Mouse (Mus musculus) kidney, postnatal 10 days (tissue): ENCODE measurements around the gene Pla2g10.
"Not testable (repeated sequence)": the region's sequence is repeated elsewhere in the genome, so short reads cannot be mapped to it uniquely, and the experiment has no call there.

Experiments
- DNase-seq: peaks from one replicate; pipeline ENCODE4 v3.0.0; 2021; ENCODE audit warnings: mixed read lengths

The Pla2g10 gene

DNA sequence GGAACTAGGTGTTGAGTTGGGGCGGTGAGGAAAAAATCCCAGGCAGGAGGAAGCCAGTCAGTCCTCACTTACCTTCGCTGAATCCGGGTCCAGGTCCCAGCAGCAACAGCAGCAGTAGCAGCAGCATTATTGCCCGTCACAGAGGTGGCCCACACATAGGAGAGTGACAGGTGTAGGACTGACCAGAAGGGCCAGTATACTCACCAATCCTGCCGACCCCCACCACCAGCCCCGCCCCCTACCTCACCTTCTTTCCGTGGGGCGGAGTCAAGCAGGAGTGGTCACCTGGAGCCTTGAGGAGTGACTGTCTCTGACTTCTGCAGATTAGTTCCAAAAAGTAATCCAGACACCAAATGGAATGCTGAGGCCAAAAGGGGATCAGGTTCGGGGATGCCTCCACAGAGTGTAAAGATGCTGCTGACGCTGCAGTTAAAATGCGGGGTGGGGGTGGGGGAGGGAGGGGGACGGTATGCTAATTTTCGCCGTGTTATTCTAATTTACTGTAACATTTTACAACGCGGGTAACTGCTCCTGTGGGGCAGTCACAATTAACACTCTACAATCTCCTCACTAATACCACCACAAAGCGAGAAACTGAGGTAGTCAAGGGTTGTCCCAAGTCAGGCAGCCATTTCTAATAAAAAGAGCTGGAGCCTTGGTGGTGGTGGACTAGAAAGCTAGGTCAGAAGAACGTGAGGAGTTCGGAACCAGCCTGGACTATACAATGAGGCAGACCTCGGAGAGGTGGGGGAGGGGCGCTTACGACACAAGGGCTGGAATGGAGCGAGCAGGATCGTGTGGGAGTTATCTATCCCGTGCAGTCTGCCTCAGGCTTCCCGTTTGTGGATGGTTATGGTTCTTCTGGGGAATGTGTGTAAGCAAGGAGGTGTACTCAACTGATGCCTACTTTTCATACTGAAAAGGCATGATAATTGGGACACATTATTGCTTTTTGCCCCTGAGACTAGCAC is at the start of gene Pla2g10:
TSS of gene Pla2g10 (minus strand) at position 699 of the 971 bp plus-strand sequence.
- DNase-seq = peak; percentile 44

DNA sequence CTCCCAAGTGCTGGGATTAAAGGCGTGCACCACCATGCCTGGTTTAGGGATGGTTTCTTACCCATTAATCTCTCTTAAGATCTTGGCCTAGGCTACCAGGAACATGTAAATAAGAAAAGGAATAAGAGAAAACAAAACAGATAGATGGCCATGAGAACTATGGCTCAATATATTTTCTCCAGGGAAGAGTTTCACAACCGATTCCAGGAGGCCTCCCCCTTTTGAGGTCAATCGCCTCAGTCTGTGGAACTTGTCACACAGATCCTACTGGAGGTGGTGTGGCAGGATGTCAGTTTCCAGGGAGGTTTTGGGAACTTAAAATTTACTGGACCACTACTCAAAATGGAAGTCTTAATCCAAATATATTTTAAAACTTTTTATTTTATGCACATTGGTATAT is 43.9 kb upstream of the Pla2g10 start:
- DNase-seq = not testable (repeated sequence)

DNA sequence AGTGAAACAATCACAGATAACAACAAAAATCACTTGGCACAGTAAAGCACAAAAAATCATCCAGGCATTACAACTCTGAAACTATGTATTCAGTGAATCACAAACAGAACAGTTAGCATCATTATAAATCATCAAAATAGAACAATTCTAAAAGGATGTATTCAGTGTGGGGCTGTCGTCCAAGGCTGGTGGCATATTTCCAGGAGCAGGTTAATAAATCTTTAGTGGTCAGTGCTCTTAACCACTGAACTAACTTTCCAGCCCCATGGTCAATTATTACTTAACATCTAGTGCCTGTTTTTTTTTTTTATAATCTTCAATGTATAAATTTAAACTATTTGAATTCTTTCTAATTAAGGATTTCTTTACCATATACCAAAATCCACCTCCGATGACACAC is 43.2 kb upstream of the Pla2g10 start:
- DNase-seq = peak; percentile 44

DNA sequence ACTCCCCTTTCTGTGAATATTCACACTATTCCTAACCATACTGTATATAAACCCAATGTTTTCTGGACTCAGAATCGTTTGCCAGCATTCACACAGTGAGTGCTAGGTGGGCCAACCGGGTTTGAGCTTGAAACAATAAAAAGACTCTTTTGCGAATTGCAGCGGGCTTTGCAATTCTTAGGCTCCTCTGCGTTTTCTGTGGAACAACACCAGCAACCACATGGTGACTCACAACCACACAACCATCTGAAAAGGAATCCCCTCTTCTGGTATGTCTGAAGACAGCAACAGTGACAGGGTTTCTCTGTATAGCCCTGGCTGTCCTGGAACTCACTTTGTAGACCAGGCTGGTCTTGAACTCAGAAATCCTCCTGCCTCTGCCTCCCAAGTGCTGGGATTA is 41.3 kb upstream of the Pla2g10 start:
- not testable (repeated sequence) for DNase-seq

DNA sequence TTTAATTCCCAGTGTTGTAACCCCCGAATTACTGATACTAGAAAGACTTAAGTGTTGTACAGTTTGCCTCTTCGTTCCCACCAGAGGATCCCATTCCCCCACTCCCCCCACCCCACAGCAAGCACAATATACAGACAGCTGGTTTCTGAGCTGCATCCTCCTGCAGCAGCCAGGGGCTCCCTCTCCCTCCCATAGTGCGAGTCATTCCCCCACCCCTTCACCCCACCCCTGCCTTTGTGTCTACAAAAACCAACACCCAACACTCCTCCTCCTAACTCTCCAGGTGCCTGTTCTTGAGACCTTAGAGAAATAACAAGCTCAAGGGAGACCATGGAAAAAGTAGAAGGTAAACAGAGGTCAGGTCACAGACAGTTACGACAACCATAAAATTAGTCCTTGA is 40.8 kb upstream of the Pla2g10 start:
- DNase-seq = not testable (repeated sequence)

DNA sequence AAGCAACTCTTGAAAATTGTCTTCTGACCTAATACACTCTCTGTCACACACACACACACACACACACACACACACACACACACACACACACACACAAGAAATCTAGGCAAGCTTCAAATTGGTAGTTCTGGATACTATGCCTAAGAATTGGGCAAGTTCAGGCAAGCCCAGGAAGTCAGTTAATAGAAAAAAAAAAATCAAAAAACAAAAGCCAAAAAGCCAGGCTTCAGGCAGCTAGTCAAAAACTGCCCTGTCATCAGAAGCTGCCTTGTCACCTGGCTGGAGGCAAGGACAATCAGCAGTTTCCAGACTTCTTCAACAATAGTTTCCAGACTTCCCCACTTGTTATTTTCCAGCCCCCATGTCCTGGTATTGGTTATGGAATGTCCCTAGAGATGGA is 35.6 kb upstream of the Pla2g10 start:
- no peak for DNase-seq

DNA sequence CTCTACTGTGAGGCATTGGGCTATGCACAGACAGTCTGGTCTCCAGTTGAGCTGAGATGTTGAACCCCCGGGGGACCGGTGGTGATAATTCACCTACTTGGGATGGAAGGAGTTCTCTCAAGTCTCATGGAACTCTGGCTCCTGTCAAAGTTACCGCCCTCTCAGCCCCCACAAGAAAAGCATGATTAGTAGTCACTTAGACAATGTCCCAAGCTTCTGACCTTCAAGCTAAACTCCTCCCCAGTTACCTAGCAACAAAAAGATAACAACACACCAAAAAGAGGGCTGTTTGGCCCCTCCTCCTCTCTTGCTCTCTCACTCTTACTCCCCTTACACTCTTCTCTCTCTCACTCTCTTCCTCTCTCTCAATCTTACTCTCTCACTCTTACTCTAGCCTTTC is 33.7 kb upstream of the Pla2g10 start:
- DNase-seq = no peak

DNA sequence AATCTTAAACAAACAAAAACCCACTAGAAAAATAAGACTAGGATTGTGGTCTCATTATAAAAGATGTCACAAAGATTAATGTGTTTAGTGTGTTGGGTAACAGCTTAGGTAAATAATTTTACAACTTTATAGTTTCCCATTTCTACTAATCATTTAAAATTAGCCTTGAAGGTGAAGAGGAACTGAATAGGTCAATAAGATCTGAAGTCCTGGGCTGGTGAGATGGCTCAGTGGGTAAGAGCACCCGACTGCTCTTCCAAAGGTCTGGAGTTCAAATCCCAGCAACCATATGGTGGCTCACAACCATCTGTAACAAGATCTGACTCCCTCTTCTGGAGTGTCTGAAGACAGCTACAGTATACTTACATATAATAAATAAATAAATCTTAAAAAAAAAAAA is 32.0 kb upstream of the Pla2g10 start:
- DNase-seq = not testable (repeated sequence)

DNA sequence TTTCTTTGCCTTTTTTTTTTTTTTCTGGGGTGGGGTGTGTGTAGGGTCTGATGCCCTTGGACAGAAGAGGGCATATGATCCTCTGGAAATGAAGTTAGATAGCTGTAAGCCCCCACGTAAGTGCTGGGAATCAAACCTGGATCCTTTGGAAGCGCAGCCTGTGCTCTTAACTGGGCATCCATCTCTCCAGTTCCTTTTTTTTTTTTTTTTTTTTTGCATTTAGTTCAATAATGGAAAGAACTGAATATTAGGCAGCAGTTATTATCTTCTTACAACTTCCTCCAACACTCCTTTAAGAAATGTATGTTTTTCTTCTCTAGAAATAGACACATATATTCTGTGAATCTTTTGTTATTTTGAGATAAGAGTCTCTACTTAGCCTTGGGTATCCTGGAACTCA is 27.0 kb upstream of the Pla2g10 start:
- DNase-seq = no peak

DNA sequence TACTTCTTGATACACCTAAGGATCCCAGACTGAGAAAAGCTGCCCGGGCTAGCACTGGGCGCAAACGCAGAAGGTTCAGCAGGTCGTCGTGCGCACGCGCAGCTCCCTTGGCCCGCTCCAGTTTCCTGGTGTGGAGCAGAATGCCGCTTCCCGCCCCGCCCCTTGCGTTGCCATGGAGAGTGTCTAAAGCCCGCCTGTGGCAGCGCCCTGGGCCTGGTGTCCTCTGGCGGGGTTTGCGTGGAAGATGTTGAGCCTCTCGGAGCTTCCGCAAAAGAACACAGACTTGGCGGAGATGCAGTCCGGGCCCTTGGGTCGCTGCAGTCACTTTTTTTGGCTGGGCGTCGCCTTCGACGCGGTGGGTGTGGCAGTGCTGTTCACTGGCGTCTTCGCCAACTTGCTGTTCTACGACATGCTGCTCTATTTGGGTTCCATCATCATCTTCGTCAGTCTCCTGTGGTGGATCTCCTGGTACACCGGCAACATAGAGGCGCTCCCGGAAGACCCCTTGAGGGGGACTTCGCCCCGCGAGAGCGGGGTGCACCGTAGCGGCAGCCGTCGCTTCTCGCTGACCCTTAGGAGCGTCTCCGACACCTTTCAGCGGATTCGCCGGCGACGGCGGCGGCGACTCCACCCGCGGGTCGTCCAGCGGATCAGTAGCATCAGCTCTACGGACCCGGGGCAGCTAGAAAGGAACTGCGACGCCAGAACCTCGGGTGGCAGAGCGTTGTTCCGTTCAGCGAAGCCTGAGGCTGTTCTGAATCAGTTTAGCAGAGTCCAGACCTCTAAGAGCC is 23.8 kb upstream of the Pla2g10 start:
- peak; percentile 98 for DNase-seq

DNA sequence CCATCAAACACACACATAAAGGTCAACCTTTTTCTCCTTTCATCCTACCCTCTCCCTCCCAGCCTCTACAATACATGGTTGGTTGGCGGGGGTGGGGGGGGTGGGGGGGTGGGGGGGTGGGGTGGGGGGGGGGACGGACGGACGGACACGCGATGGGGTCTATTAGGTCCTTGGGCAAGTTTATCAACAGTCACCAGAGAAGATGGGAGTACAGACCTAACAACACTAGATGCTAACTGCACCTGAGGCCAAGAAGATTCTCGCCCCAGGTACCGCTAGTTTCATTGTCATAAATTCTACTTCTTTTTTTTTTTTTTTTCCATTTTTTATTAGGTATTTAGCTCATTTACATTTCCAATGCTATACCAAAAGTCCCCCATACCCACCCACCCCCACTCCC is 23.2 kb upstream of the Pla2g10 start:
- no peak for DNase-seq

DNA sequence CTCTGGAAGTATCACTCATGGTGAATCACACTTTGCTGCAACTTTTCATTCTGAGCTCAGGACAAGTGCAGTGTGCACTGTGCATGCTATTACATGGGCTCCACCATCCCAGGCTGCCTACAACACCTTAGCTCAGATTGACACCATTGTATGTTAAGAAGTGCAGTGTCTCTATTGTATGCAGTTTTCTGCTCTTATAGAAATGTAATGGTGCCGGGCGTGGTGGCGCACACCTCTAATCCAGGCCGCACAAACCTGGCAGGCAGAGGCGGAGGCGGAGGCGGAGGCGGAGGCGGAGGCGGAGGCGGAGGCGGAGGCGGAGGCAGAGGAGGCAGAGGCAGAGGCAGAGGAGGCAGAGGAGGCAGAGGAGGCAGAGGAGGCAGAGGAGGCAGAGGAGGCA is 19.8 kb upstream of the Pla2g10 start:
- DNase-seq = no peak

DNA sequence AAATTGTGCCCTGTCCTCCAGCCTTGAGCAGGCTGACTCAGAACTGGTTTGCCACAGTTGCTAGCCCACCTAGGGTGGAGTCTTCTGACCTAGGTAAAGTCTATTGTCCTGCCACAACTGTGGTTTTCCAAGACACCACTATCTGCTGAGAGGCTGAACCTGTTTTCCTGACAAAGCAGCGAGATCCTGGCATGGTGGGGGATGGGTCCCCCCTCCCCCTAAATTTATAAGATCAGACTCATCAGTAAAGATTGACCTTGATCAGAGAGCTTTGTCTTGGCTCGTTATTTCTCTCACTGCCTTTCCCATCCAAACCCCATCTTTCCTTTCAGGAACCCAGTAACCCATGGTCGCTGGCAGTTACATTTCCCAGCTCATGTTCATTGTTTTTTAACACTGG is 19.2 kb upstream of the Pla2g10 start:
- no peak for DNase-seq

DNA sequence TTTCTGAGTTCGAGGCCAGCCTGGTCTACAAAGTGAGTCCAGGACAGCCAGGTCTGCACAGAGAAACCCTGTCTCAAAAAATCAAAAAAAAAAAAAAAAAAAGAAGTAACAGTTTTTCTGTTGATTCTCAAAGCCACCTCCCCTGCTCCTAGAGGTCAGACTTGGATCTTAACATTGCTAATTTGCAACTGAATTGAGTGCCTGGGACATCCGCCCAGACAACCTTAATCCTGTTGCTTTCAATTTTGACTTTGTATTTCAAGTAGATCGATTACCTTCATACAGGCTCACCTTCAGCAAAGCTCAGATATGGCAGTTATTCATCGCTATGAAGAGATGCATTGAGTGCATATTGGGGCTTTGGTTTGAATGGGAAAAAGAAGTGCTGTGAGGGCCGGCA is 18.5 kb upstream of the Pla2g10 start:
- no peak for DNase-seq

DNA sequence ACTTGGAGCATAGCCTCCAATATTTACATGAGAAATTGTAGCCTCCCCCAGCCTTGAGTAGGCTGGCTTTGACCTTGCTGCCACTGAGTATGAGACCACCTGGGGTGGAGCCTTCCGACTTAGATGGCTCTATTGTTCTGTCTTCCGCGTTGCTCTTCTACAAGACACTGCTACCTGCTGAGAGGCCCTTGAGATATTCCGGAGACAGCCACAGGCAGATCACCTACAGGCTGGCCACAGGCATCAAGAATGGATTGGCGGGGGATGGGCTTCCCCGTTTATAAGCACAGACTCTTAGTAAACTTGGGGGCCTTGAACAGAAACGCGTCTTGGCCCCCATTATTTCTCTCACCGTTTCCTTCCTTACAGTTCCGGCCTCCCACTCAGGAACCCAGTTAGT is 18.0 kb upstream of the Pla2g10 start:
- DNase-seq = not testable (repeated sequence)

DNA sequence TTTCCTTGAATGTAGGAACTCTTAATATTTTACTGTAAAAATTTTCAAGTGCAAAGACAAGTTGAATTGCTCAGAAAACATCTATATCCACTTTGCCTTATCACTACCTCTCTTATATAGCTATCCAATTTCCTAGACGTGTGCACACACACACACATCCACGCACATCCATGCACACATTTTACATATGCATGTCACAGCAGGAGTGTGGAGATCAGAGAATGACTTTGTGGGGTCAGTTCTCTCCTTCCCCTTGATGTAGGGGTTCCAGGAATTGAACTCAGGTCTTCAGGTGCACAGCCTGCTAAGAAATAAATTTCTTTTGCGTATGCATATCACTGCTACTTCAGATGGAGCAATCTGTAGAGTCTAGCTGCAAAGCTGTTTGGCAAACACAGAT is 17.3 kb upstream of the Pla2g10 start:
- DNase-seq = no peak

DNA sequence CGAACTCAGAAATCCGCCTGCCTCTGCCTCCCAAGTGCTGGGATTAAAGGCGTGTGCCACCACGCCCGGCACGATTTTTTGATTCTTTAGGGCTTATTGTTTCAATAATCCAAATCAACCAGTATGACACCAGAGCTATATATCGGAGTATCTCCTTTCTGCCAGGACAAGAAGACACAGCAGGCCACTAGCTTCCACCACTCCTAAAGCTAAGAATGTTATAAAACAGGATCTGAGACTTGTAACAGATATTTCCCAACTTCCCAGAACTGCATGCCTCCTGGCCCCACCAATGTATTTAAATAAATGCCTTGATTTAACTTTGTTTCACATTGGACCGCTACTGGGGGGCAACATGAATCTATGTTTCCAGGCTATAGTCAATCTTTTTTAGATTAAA is 16.9 kb upstream of the Pla2g10 start:
- DNase-seq = no peak

DNA sequence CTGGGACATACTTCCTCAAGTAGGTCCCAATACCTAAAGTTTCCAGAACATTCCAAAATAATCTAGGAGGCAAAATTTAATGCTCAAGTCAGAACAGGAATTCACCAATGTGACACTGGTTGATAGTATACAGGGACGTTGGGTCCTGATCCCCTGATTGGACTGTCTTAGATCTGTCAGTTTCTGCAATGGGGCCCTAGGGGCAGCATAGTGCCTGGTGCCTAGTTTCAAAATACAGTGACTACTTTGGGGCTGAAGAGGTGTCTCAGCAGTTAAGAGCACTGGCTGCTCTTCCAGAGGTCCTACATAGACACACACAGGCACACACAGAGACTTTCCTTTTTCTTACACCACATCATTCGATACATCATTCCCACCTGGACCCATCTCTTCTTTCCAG is 10.1 kb upstream of the Pla2g10 start:
- DNase-seq = no peak

DNA sequence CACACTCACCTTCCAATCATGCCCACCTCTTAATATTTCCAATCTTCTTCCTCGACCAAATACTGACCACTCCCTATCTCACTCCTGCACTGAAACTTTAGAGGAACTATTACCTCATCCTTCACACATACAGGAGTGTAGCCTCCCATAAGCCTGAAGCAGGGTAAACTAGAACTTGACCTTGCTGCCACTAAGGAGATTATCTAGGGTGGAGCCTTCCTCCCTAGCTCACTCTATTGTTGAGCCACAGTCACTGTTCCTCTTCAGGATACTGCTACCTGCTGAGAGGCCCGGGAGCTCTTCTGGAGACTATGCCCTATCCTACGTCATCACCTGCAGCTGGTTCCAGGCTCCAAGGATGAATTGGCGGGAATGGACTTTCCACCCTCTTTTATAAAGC is 8.3 kb upstream of the Pla2g10 start:
- not testable (repeated sequence) for DNase-seq

DNA sequence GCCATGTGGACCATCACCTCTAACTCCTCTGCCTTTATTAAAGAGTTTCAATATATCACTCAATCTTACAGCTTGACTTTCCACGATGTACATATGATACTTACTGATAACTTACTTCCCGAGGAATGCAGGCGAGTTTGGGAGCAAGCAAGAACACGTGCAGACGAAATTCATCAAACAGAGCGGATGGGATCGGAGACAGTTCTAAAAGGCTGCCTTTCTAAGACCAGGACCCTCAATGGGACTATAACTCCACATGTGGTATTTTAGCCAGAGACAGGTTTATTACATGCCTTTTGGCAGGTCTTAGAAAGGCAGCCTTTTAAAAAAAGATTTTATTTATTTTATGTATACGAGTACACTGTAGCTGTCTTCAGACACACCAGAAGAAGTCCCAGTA is 5.2 kb upstream of the Pla2g10 start:
- no peak for DNase-seq

DNA sequence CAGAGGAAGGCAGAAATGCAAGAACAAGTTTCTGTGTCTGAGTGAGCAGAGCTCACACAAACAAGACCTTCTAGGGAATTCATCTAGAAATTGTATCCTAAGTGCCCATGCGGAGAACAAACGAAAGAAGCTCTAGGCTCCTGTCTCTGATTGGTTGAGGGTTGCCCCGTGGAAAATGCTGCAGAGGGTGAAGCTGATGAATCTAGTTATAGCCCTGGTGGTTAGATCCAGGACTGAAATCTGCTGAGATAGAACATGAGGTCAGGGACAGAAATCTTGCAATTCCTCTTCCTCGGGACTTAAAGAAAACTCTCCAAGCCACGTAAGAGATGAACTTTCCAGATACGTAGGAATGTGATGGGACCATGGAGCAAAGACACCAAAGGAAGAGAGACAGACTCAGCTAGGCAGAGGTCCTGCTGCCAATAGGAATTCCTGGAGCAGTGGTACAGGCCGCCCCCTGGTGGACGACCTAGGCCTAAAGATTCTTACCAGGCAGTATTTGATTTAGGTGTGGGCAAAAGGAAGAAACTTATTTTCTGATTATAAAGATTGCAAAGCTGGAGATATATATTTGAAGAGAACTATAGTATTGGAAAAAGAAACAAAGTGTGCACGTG is 2.8 kb upstream of the Pla2g10 start:
- peak; percentile 89 for DNase-seq

DNA sequence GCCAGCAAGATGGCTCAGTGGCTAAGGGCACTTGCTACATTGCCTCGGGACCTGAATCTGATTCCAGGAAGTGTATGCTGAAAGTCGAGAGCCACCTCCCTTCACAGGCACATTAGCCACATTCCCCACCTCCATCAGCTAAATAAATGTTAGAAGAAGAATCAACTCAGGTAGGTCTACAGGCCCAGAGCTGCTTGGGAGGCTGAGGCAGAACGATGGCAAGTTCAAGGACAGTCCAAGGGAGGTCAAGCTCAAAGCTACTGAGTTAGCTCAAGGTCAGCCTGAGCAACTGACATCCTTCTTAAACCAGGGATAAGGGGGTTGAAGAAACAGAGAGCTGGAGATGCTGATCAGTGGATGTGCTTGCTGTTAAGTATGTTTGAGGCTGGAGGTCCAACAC is 2.0 kb upstream of the Pla2g10 start:
- DNase-seq = no peak

DNA sequence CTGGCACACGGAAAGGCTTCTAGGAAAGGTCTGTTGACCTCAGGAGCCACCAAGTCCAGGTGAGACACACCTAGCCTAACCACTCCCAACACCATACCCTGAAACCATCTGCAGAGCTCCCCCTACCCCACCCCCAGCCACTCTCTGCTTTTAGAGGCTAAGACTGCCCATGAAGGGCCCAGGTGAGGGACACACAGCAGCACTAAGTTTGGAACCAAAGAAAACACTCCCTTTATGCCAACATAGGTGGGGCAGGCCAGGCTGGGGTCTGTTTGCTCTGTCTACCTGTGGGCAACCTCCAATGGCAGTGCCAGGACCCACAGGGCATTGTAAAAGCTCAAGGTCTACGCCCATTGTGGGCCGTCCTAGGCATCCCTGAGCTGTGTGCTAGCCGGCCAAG is 1.4 kb downstream of the Pla2g10 start:
- no peak for DNase-seq
